Mouse (Mus musculus): ENCODE data around the gene Mical1. TPM values are rescaled to one million over a fixed set of nuclear protein-coding genes. Genes with fewer than 3 reads are reported as not detected.
"Not testable (repeated sequence)": the region's sequence is repeated elsewhere in the genome, so short reads cannot be mapped to it uniquely, and the experiment has no call there.

The Mical1 gene
- total RNA-seq, 2 experiments from 2014 or later = 11.5 to 15.6 TPM

- peak; percentile 51 for DNase-seq (ENCODE audit: low spot score)
- intact Hi-C loops (cut with DNase I) = no loop called here
Observed at GRCm38 (mm10) chr10:41474981-41475391, 1.1 kb upstream of the Mical1 start.

- DNase-seq (ENCODE audit: low spot score) = no peak
- intact Hi-C loops (cut with DNase I) = no loop called here
Observed at GRCm38 (mm10) chr10:41477018-41477277, 834 bp downstream of the Mical1 start.

GRCm38 (mm10) chr10:41477278-41478181, 1.4 kb downstream of the Mical1 start:
- intact Hi-C loops (cut with DNase I) = no loop called here
- peak; percentile 75 for DNase-seq (ENCODE audit: low spot score)

GRCm38 (mm10) chr10:41479961-41480360, 3.8 kb downstream of the Mical1 start:
- DNase-seq (ENCODE audit: low spot score) = no peak
- intact Hi-C loops (cut with DNase I) = no loop called here

- intact Hi-C loops (cut with DNase I) = no loop called here
- no peak for DNase-seq (ENCODE audit: low spot score)
Observed at GRCm38 (mm10) chr10:41480938-41481880, 5.1 kb downstream of the Mical1 start.

- intact Hi-C loops (cut with DNase I) = no loop called here
- DNase-seq (ENCODE audit: low spot score) = no peak
Observed at GRCm38 (mm10) chr10:41482446-41482845, 6.3 kb downstream of the Mical1 start.

- DNase-seq (ENCODE audit: low spot score) = no peak
- intact Hi-C loops (cut with DNase I) = no loop called here
Observed at GRCm38 (mm10) chr10:41485778-41486177, 9.7 kb downstream of the Mical1 start.

GRCm38 (mm10) chr10:41486506-41487170, 10.5 kb downstream of the Mical1 start:
- DNase-seq (ENCODE audit: low spot score) = no peak
- intact Hi-C loops (cut with DNase I) = no loop called here

GRCm38 (mm10) chr10:41488877-41489276, 12.8 kb downstream of the Mical1 start:
- no peak for DNase-seq (ENCODE audit: low spot score)
- intact Hi-C loops (cut with DNase I) = no loop called here

- DNase-seq (ENCODE audit: low spot score) = no peak
- intact Hi-C loops (cut with DNase I) = no loop called here
Observed at GRCm38 (mm10) chr10:41489294-41489693, 13.2 kb downstream of the Mical1 start.

- intact Hi-C loops (cut with DNase I) = no loop called here
- DNase-seq (ENCODE audit: low spot score) = peak; percentile 94
Observed at GRCm38 (mm10) chr10:41489708-41490517, 13.8 kb downstream of the Mical1 start, which contains the start of the genes Smpd2 and Ppil6. TSS of gene Smpd2 (minus strand) at chr10:41490369. TSS of gene Ppil6 (plus strand) at chr10:41490439.

- no peak for DNase-seq (ENCODE audit: low spot score)
- intact Hi-C loops (cut with DNase I) = no loop called here
Observed at GRCm38 (mm10) chr10:41490518-41490873, 14.4 kb downstream of the Mical1 start.

GRCm38 (mm10) chr10:41491111-41491510, 15.0 kb downstream of the Mical1 start:
- no peak for DNase-seq (ENCODE audit: low spot score)
- intact Hi-C loops (cut with DNase I) = no loop called here

GRCm38 (mm10) chr10:41500941-41501340, 24.8 kb downstream of the Mical1 start:
- intact Hi-C loops (cut with DNase I) = loop anchor here (10.0 kb wide), 2 partner anchors 66 to 196 kb away; partner anchors contain the start of genes Ak9 and Fig4

GRCm38 (mm10) chr10:41504996-41505395, 28.9 kb downstream of the Mical1 start:
- intact Hi-C loops (cut with DNase I) = loop anchor here (10.0 kb wide), 2 partner anchors 70 to 200 kb away; partner anchors contain the start of genes Ak9 and Fig4
- DNase-seq (ENCODE audit: low spot score) = no peak

More at GRCm38 (mm10) chr10:41500941-41501340, 24.8 kb downstream of the Mical1 start:
- peak; percentile 64 for DNase-seq (ENCODE audit: low spot score)

- not testable (repeated sequence) for DNase-seq (ENCODE audit: low spot score)
- intact Hi-C loops (cut with DNase I) = loop anchor here (10.0 kb wide), 2 partner anchors 71 to 201 kb away; partner anchors contain the start of genes Ak9 and Fig4
Observed at GRCm38 (mm10) chr10:41505446-41505845, 29.3 kb downstream of the Mical1 start.

GRCm38 (mm10) chr10:41509160-41509559, 33.0 kb downstream of the Mical1 start:
- DNase-seq (ENCODE audit: low spot score) = no peak
- intact Hi-C loops (cut with DNase I) = loop anchor here (10.0 kb wide), 2 partner anchors 74 to 204 kb away; partner anchors contain the start of genes Ak9 and Fig4

- no peak for DNase-seq (ENCODE audit: low spot score)
- intact Hi-C loops (cut with DNase I) = loop anchor here (10.0 kb wide), 1 partner anchor 290 kb away; the partner anchor contains the start of genes Cep57l1 and Sesn1
Observed at GRCm38 (mm10) chr10:41514301-41514700, 38.2 kb downstream of the Mical1 start.

GRCm38 (mm10) chr10:41514921-41515320, 38.8 kb downstream of the Mical1 start:
- intact Hi-C loops (cut with DNase I) = loop anchor here (10.0 kb wide), 1 partner anchor 290 kb away; the partner anchor contains the start of genes Cep57l1 and Sesn1
- no peak for DNase-seq (ENCODE audit: low spot score)

Measured in heart, postnatal 25 days (tissue).